Mouse (Mus musculus): ENCODE measurements around the gene Phxr2. TPM values are rescaled to one million over a fixed set of nuclear protein-coding genes. Genes with fewer than 3 reads are reported as not detected.

The Phxr2 gene
- polyA plus RNA-seq, 1 experiment: not detected

- H3K27me3 ChIP-seq (ENCODE audit: control insufficient read depth, insufficient read depth, insufficient read length): no peaks in the 10 kb centered on the region
- no peaks in the 10 kb centered on the region for H3K79me2 ChIP-seq (ENCODE audit: control insufficient read depth, insufficient read depth)
- no peak overlapping the region for H3K4me2 ChIP-seq (ENCODE audit: low read depth)
- H3K36me3 ChIP-seq (ENCODE audit: control insufficient read depth, insufficient read depth): no peaks in the 10 kb centered on the region
- H3K4me3 ChIP-seq: no peak overlapping the region
- no peak overlapping the region for H3ac ChIP-seq (ENCODE audit: control insufficient read depth, insufficient read length)
- no peak for TF ChIP-seq TCF12 (IDR thresholded peaks at IDR 0.05; ENCODE audit: insufficient read depth, poor library complexity, severe bottlenecking)
These were observed 10.2 kb upstream of the Phxr2 start for GRCm38 (mm10) chr10:99136337-99136736.

GRCm38 (mm10) chr10:99133321-99133875 lies 7.3 kb upstream of the Phxr2 start:
- Histone ChIP-seq H3K4me3 (no peak overlapping the region), H3K4me2 (ENCODE audit: low read depth) (no peak overlapping the region), H3ac (ENCODE audit: control insufficient read depth, insufficient read length) (no peak overlapping the region), H3K79me2 (ENCODE audit: control insufficient read depth, insufficient read depth) (no peaks in the 10 kb centered on the region), H3K27me3 (ENCODE audit: control insufficient read depth, insufficient read depth, insufficient read length) (no peaks in the 10 kb centered on the region), H3K36me3 (ENCODE audit: control insufficient read depth, insufficient read depth) (no peaks in the 10 kb centered on the region)
- no peak for TF ChIP-seq CEBPB (IDR thresholded peaks at IDR 0.05; ENCODE audit: insufficient read depth, poor library complexity, severe bottlenecking)
- no peak for TF ChIP-seq POLR2A (IDR thresholded peaks at IDR 0.05; ENCODE audit: insufficient read length, low read depth)
- no peak for TF ChIP-seq MAX (IDR thresholded peaks at IDR 0.05; ENCODE audit: low read depth)
- no peak for TF ChIP-seq MYOG (IDR thresholded peaks at IDR 0.05; ENCODE audit: control insufficient read depth in 1 of 3, insufficient read depth in 1 of 3, insufficient read length in 2 of 3, low read depth in 2 of 3)
- TF ChIP-seq MYOD1 (IDR thresholded peaks at IDR 0.05; ENCODE audit: control insufficient read depth in 1 of 3, insufficient read length in 2 of 3, low read depth in 2 of 3): no peak
- TF ChIP-seq REST (IDR thresholded peaks at IDR 0.05; ENCODE audit: insufficient read depth, insufficient read length): no peak
- TF ChIP-seq POLR2AphosphoS2 (IDR thresholded peaks at IDR 0.05; ENCODE audit: insufficient read length, low read depth): no peak
- TF ChIP-seq TCF3 (IDR thresholded peaks at IDR 0.05; ENCODE audit: insufficient read length, low read depth): no peak
- TF ChIP-seq SRF (IDR thresholded peaks at IDR 0.05; ENCODE audit: control insufficient read depth, insufficient read length, low read depth): no peak

- H3K36me3 ChIP-seq (ENCODE audit: control insufficient read depth, insufficient read depth): no peaks in the 10 kb centered on the region
- H3K79me2 ChIP-seq (ENCODE audit: control insufficient read depth, insufficient read depth): no peaks in the 10 kb centered on the region
- H3K4me2 ChIP-seq (ENCODE audit: low read depth): no peak overlapping the region
- no peaks in the 10 kb centered on the region for H3K27me3 ChIP-seq (ENCODE audit: control insufficient read depth, insufficient read depth, insufficient read length)
- no peak overlapping the region for H3ac ChIP-seq (ENCODE audit: control insufficient read depth, insufficient read length)
- H3K4me3 ChIP-seq: no peak overlapping the region
- TF ChIP-seq SRF (IDR thresholded peaks at IDR 0.05; ENCODE audit: control insufficient read depth, insufficient read length, low read depth): no peak
- TF ChIP-seq MYOD1 (IDR thresholded peaks at IDR 0.05; ENCODE audit: control insufficient read depth in 1 of 3, insufficient read length in 2 of 3, low read depth in 2 of 3): no peak
- no peak for TF ChIP-seq MYOG (IDR thresholded peaks at IDR 0.05; ENCODE audit: control insufficient read depth in 1 of 3, insufficient read depth in 1 of 3, insufficient read length in 2 of 3, low read depth in 2 of 3)
- TF ChIP-seq REST (IDR thresholded peaks at IDR 0.05; ENCODE audit: insufficient read depth, insufficient read length): no peak
- TF ChIP-seq POLR2AphosphoS2 (IDR thresholded peaks at IDR 0.05; ENCODE audit: insufficient read length, low read depth): no peak
- TF ChIP-seq CEBPB (IDR thresholded peaks at IDR 0.05; ENCODE audit: insufficient read depth, poor library complexity, severe bottlenecking): no peak
- TF ChIP-seq MAX (IDR thresholded peaks at IDR 0.05; ENCODE audit: low read depth): no peak
These were observed 6.6 kb upstream of the Phxr2 start for GRCm38 (mm10) chr10:99132595-99133272.

GRCm38 (mm10) chr10:99132189-99132588 lies 6.1 kb upstream of the Phxr2 start:
- TF ChIP-seq TCF3 (IDR thresholded peaks at IDR 0.05; ENCODE audit: insufficient read length, low read depth) (peak; percentile 92), MYOG (IDR thresholded peaks at IDR 0.05; ENCODE audit: control insufficient read depth in 1 of 3, insufficient read depth in 1 of 3, insufficient read length in 2 of 3, low read depth in 2 of 3) (peak; percentile 92 to 97 (median 96)), SRF (IDR thresholded peaks at IDR 0.05; ENCODE audit: control insufficient read depth, insufficient read length, low read depth) (no peak), MYOD1 (IDR thresholded peaks at IDR 0.05; ENCODE audit: control insufficient read depth in 1 of 3, insufficient read length in 2 of 3, low read depth in 2 of 3) (peak; percentile 62 to 95 (median 95)), TCF12 (IDR thresholded peaks at IDR 0.05; ENCODE audit: insufficient read depth, poor library complexity, severe bottlenecking) (peak; percentile 96)
- Histone ChIP-seq H3ac (ENCODE audit: control insufficient read depth, insufficient read length) (no peak overlapping the region), H3K27me3 (ENCODE audit: control insufficient read depth, insufficient read depth, insufficient read length) (no peaks in the 10 kb centered on the region), H3K4me2 (ENCODE audit: low read depth) (peak overlapping the region; percentile 1), H3K4me3 (no peak overlapping the region), H3K36me3 (ENCODE audit: control insufficient read depth, insufficient read depth) (no peaks in the 10 kb centered on the region), H3K79me2 (ENCODE audit: control insufficient read depth, insufficient read depth) (no peaks in the 10 kb centered on the region)

GRCm38 (mm10) chr10:99131298-99131697 lies 5.2 kb upstream of the Phxr2 start:
- no peak overlapping the region for H3ac ChIP-seq (ENCODE audit: control insufficient read depth, insufficient read length)
- no peaks in the 10 kb centered on the region for H3K79me2 ChIP-seq (ENCODE audit: control insufficient read depth, insufficient read depth)
- TF ChIP-seq POLR2A (IDR thresholded peaks at IDR 0.05; ENCODE audit: insufficient read length, low read depth): no peak
- no peak for TF ChIP-seq MYOD1 (IDR thresholded peaks at IDR 0.05; ENCODE audit: control insufficient read depth in 1 of 3, insufficient read length in 2 of 3, low read depth in 2 of 3)
- TF ChIP-seq POLR2AphosphoS2 (IDR thresholded peaks at IDR 0.05; ENCODE audit: insufficient read length, low read depth): no peak
- no peak for TF ChIP-seq TCF3 (IDR thresholded peaks at IDR 0.05; ENCODE audit: insufficient read length, low read depth)
- TF ChIP-seq MYOG (IDR thresholded peaks at IDR 0.05; ENCODE audit: control insufficient read depth in 1 of 3, insufficient read depth in 1 of 3, insufficient read length in 2 of 3, low read depth in 2 of 3): no peak
- no peak for TF ChIP-seq SRF (IDR thresholded peaks at IDR 0.05; ENCODE audit: control insufficient read depth, insufficient read length, low read depth)
- no peak for TF ChIP-seq MAX (IDR thresholded peaks at IDR 0.05; ENCODE audit: low read depth)
- TF ChIP-seq TCF12 (IDR thresholded peaks at IDR 0.05; ENCODE audit: insufficient read depth, poor library complexity, severe bottlenecking): no peak
- TF ChIP-seq REST (IDR thresholded peaks at IDR 0.05; ENCODE audit: insufficient read depth, insufficient read length): no peak
- no peak for TF ChIP-seq E2F4 (IDR thresholded peaks at IDR 0.05; ENCODE audit: insufficient read depth)
- TF ChIP-seq USF1 (IDR thresholded peaks at IDR 0.05; ENCODE audit: low read depth): no peak

More at GRCm38 (mm10) chr10:99131298-99131697, 5.2 kb upstream of the Phxr2 start:
- H3K27me3 ChIP-seq (ENCODE audit: control insufficient read depth, insufficient read depth, insufficient read length): no peaks in the 10 kb centered on the region
- H3K36me3 ChIP-seq (ENCODE audit: control insufficient read depth, insufficient read depth): no peaks in the 10 kb centered on the region
- H3K4me2 ChIP-seq (ENCODE audit: low read depth): no peak overlapping the region
- no peak overlapping the region for H3K4me3 ChIP-seq
